Mouse (Mus musculus) brain, embryonic 14.5 days (tissue): ENCODE data around the gene Upp2.

Experiments used
- CTCF ChIP-seq: fragments of 200-500 bp; IDR thresholded peaks from 2 replicates; pipeline ENCODE4 v1.5.1; 2012; ENCODE audit warnings: inconsistent platforms, mild to moderate bottlenecking, moderate library complexity, borderline replicate concordance; ENCODE audit not compliant: insufficient read depth, insufficient read length; ENCODE audit errors: extremely low read depth
- POLR2A ChIP-seq: fragments of 200-500 bp; IDR thresholded peaks from 2 replicates; pipeline ENCODE4 v1.6.1; 2012; ENCODE audit warnings: mild to moderate bottlenecking, inconsistent platforms, borderline replicate concordance; ENCODE audit not compliant: poor library complexity, insufficient read depth, insufficient read length, severe bottlenecking; ENCODE audit errors: extremely low read depth

GRCm38 (mm10) chr2:58711491-58711890, 144.4 kb downstream of the Upp2 start:
- no peak for TF ChIP-seq CTCF
- TF ChIP-seq POLR2A, result no peak
